Mouse (Mus musculus) C2C12 (cell line): ENCODE data around the gene Il21. TPM values are rescaled to one million over a fixed set of nuclear protein-coding genes. Genes with fewer than 3 reads are reported as not detected.

Experiments
- H3K27me3 ChIP-seq: one replicate; pipeline ENCODE4 v1.6.1; 2011; ENCODE audit not compliant: control insufficient read depth, insufficient read depth, insufficient read length
- H3K36me3 ChIP-seq: one replicate; pipeline ENCODE4 v1.6.1; 2011; ENCODE audit not compliant: control insufficient read depth, insufficient read depth
- H3K4me3 ChIP-seq: one replicate; pipeline ENCODE4 v1.5.1; 2011; ENCODE audit warnings: mild to moderate bottlenecking, control low read depth; ENCODE audit not compliant: poor library complexity, insufficient read depth, severe bottlenecking
- H3K79me2 ChIP-seq: one replicate; pipeline ENCODE4 v1.6.1; 2011; ENCODE audit not compliant: control insufficient read depth, insufficient read depth
- H3K79me3 ChIP-seq: one replicate; pipeline ENCODE4 v1.6.1; 2011; ENCODE audit warnings: low read depth, control low read depth
- H3ac ChIP-seq: one replicate; pipeline ENCODE3; 2011; ENCODE audit warnings: low read depth; ENCODE audit not compliant: control insufficient read depth, insufficient read length
- CEBPB ChIP-seq: IDR thresholded peaks from one replicate; pipeline ENCODE4 v1.6.1; 2011; ENCODE audit warnings: low read depth, mild to moderate bottlenecking, control low read depth, moderate library complexity
- CTCF ChIP-seq: IDR thresholded peaks from one replicate; pipeline ENCODE4 v1.5.1; 2011; ENCODE audit not compliant: control insufficient read depth, insufficient read depth, insufficient read length
- FOSL1 ChIP-seq: IDR thresholded peaks from one replicate; pipeline ENCODE4 v1.8.0; 2011; ENCODE audit warnings: mild to moderate bottlenecking, low read length; ENCODE audit not compliant: poor library complexity, insufficient read depth, severe bottlenecking
- MAX ChIP-seq: IDR thresholded peaks from one replicate; pipeline ENCODE4 v1.6.1; 2011; ENCODE audit warnings: mild to moderate bottlenecking, control low read depth
- MYOD1 ChIP-seq: IDR thresholded peaks from one replicate; pipeline ENCODE4 v1.6.1; 2011; ENCODE audit warnings: low read depth; ENCODE audit not compliant: control insufficient read depth, insufficient read length
- MYOG ChIP-seq: IDR thresholded peaks from one replicate; pipeline ENCODE4 v1.6.1; 2011; ENCODE audit not compliant: control insufficient read depth, insufficient read length; ENCODE audit errors: extremely low read depth
- USF1 ChIP-seq: IDR thresholded peaks from one replicate; pipeline ENCODE4 v1.6.1; 2011; ENCODE audit warnings: low read depth, mild to moderate bottlenecking, control low read depth, moderate library complexity
- long read RNA-seq, 2 experiments: library from polyadenylated mRNA; unstranded; transcript quantifications; one replicate each; pipeline ENCODE4 v2.0.0; 2019 to 2020
- polyA plus RNA-seq: library from polyadenylated mRNA; unstranded; fragments of >200 nt; fragmentation: generic; extraction: Trizol; gene quantifications from one replicate; pipeline ENCODE4 v1.2.1, GENCODE M21; 2012; ENCODE audit warnings: missing spikeins

The Il21 gene
- not detected for polyA plus RNA-seq
- long read RNA-seq, experiment 1: 0 reads
- long read RNA-seq, experiment 2: 0 reads

DNA sequence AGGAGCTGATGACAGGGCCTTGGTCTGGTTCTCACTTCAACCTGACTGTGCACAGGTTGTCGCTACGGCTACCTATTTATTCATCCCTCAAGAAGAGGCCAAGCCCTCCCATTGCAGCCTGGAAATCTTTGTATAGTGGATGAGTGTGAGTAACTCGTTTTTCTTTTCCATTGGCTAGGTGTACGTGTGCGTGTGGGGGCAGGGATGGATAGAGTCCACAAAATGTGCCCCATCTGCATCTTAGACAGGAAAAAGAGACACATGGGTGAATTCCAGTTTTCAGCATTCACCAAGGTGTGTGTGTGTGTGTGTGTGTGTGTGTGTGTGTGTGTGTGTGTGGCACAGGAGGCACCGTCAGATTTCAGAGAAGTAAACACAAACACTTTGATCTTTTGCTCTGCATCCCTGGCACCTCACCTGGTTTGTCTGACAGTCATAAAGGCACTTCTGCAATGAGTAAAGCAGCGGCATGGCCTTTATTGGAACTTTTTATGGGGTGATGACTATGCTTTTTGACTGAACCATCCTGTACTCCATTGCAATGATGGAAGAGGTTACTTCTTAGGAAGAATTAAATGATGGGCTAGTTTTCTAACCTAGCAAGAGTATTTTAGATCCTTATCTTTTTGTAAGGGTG lies at the start of gene Il21:
Il21 (minus strand) TSS at position 51 of the 637 bp plus-strand sequence.
- TF ChIP-seq USF1: no peak
- no peak for TF ChIP-seq CEBPB
- no peak for TF ChIP-seq MYOG
- no peak for TF ChIP-seq MYOD1
- TF ChIP-seq FOSL1: no peak
- TF ChIP-seq MAX: no peak
- no peak for TF ChIP-seq CTCF
- Histone ChIP-seq H3K79me2 (no peaks in the 10 kb centered on the region), H3K27me3 (peaks cover 10% of the 10 kb centered on the region), H3K36me3 (no peaks in the 10 kb centered on the region), H3K4me3 (no peak within 1 kb of the TSS), H3K79me3 (no peaks in the 10 kb centered on the region), H3ac (no peak within 1 kb of the TSS)

GRCm38 (mm10) chr3:37280871-37281270 lies 48.4 kb upstream of the Il21 start:
- Histone ChIP-seq H3K27me3 (no peaks in the 10 kb centered on the region), H3ac (no peak overlapping the region), H3K36me3 (no peaks in the 10 kb centered on the region), H3K79me2 (no peaks in the 10 kb centered on the region), H3K4me3 (no peak overlapping the region), H3K79me3 (no peaks in the 10 kb centered on the region)
- TF ChIP-seq CTCF (no peak), MYOG (no peak), MYOD1 (no peak), MAX (no peak), FOSL1 (no peak), USF1 (no peak), CEBPB (no peak)

- TF ChIP-seq USF1 (no peak), MYOD1 (no peak), CTCF (no peak)
- H3K36me3 ChIP-seq: no peaks in the 10 kb centered on the region
- no peaks in the 10 kb centered on the region for H3K79me3 ChIP-seq
- H3ac ChIP-seq: no peak overlapping the region
- H3K27me3 ChIP-seq: no peaks in the 10 kb centered on the region
- H3K79me2 ChIP-seq: no peaks in the 10 kb centered on the region
- H3K4me3 ChIP-seq: no peak overlapping the region
Observed at GRCm38 (mm10) chr3:37280221-37280620, 47.8 kb upstream of the Il21 start.

GRCm38 (mm10) chr3:37274661-37275060 lies 42.2 kb upstream of the Il21 start:
- H3ac ChIP-seq: no peak overlapping the region
- H3K27me3 ChIP-seq: peaks cover 6% of the 10 kb centered on the region
- no peak overlapping the region for H3K4me3 ChIP-seq
- no peaks in the 10 kb centered on the region for H3K36me3 ChIP-seq
- TF ChIP-seq MYOD1: no peak
- TF ChIP-seq CEBPB: no peak
- no peak for TF ChIP-seq MAX
- no peak for TF ChIP-seq FOSL1
- no peak for TF ChIP-seq CTCF
- no peak for TF ChIP-seq MYOG
- TF ChIP-seq USF1: no peak
- no peaks in the 10 kb centered on the region for H3K79me3 ChIP-seq
- no peaks in the 10 kb centered on the region for H3K79me2 ChIP-seq

- no peaks in the 10 kb centered on the region for H3K36me3 ChIP-seq
- no peak overlapping the region for H3ac ChIP-seq
- no peaks in the 10 kb centered on the region for H3K79me2 ChIP-seq
- no peaks in the 10 kb centered on the region for H3K79me3 ChIP-seq
- no peak overlapping the region for H3K4me3 ChIP-seq
- H3K27me3 ChIP-seq: peaks cover 6% of the 10 kb centered on the region
- no peak for TF ChIP-seq USF1
- TF ChIP-seq MYOG: no peak
- no peak for TF ChIP-seq MYOD1
- no peak for TF ChIP-seq FOSL1
- TF ChIP-seq MAX: no peak
- no peak for TF ChIP-seq CEBPB
- no peak for TF ChIP-seq CTCF
Observed at GRCm38 (mm10) chr3:37273092-37273491, 40.7 kb upstream of the Il21 start.
